Mouse (Mus musculus): ENCODE results near the gene Ankrd61. TPM values are rescaled to one million over a fixed set of nuclear protein-coding genes. Genes with fewer than 3 reads are reported as not detected.

Ankrd61 gene
- total RNA-seq, 2 experiments from 2014 or later = 1.2 TPM; not detected in 1

- ATAC-seq (replicated peaks; ENCODE audit: low FRiP score, poor library complexity, severe bottlenecking) = peak; percentile 33; the same call in 1 of the 2 replicates
These were observed 6.3 kb upstream of the Ankrd61 start for GRCm38 (mm10) chr5:143903813-143904212.

- ATAC-seq (replicated peaks; ENCODE audit: low FRiP score, poor library complexity, severe bottlenecking) = no peak
These were observed 4.6 kb upstream of the Ankrd61 start for GRCm38 (mm10) chr5:143902111-143902510.

DNA sequence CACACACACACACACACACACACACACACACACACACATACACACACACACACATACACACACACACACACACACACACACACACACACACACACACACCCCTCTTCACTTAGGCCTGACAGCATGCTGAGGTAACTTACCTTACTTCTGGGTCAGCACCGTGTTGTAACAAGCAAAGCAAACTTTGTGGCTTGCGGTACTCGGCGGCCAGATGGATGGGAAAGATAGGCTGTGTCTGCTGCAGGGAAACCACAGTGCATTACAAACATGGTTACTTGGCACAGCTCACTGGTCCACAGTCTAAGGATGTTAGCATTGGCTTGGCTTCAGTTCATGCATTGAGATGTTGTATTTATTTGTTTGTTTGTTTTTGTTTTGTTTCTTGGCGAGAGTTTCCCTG is 4.1 kb downstream of the Ankrd61 start:
- ATAC-seq (replicated peaks; ENCODE audit: low FRiP score, poor library complexity, severe bottlenecking) = no peak

DNA sequence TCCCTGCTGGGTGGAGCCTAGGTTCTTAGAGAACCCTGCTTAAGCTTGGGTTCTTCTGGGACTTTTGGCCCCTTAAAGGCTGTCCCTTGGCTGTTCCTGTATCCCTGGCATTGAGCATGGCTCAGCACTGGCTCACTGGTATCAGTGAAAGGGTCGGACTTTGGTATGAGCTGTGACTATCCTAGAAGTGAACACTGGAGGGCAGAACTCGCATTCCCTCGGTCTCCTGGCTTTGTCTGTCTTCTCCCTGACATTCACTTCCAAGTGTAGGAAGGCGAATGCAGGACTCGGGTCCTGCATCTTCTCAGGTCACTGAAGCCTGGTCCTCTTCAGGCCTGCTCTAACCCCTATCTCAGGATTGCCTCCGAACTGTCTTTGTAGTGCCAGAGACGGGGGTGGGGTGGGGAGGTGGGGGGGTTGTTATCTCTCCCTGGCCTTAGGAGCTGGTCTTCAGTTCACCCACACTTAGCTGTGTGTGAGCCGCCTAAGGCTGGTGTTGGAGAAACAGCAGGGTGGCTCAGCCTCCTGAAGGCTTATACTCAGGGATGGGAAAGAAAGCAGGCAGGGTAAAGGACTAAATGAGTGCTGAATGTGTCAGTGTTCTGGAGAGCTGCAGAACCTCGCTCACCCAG is 5.1 kb downstream of the Ankrd61 start:
- no peak for ATAC-seq (replicated peaks; ENCODE audit: low FRiP score, poor library complexity, severe bottlenecking)

GRCm38 (mm10) chr5:143890741-143891140 is 6.7 kb downstream of the Ankrd61 start:
- ATAC-seq (replicated peaks; ENCODE audit: low FRiP score, poor library complexity, severe bottlenecking) = no peak

DNA sequence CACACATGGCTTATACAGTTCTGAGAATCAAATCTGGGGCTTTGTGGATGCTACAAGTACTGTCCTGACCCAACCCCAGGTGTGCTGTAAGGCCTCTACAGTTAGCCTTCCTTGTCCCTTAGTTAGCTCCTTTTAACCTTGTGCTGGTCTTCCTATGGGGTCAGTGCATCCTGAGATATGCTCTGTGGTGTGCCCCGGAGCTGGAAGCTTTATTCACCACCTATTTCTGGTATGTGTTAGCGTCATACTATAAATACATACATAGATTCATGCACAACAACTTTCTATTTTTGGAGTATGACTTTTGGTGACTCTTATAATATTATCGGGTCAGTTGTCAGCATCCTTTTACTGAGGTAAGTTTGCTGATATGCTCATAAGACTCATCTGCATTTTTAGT is 12.2 kb downstream of the Ankrd61 start:
- ATAC-seq (replicated peaks; ENCODE audit: low FRiP score, poor library complexity, severe bottlenecking) = no peak

GRCm38 (mm10) chr5:143874571-143874970 is 22.9 kb downstream of the Ankrd61 start:
- peak; percentile 18; the same call in 1 of the 2 replicates for ATAC-seq (replicated peaks; ENCODE audit: low FRiP score, poor library complexity, severe bottlenecking)

GRCm38 (mm10) chr5:143871547-143872169 is 25.8 kb downstream of the Ankrd61 start:
- no peak for ATAC-seq (replicated peaks; ENCODE audit: low FRiP score, poor library complexity, severe bottlenecking)

Other genes starting within 250 kb of the Ankrd61 start
- gene Usp42, start 165.4 kb downstream of the Ankrd61 start, total RNA-seq (2015; ENCODE audit: low replicate concordance) = 8.8 and 15.5 TPM in 2 replicates
- 2.8 and 15.9 TPM in 2 replicates for gene Usp42, start 165.4 kb downstream of the Ankrd61 start, total RNA-seq (2017; ENCODE audit: low replicate concordance)
- gene Eif2ak1, start 79.9 kb downstream of the Ankrd61 start, total RNA-seq (2015; ENCODE audit: low replicate concordance) = 247 and 263 TPM in 2 replicates
- gene Eif2ak1, start 79.9 kb downstream of the Ankrd61 start, total RNA-seq (2017; ENCODE audit: low replicate concordance) = 329 and 365 TPM in 2 replicates
- gene Aimp2, start 12.2 kb upstream of the Ankrd61 start, total RNA-seq (2015; ENCODE audit: low replicate concordance) = 25.2 and 34.8 TPM in 2 replicates
- gene Aimp2, start 12.2 kb upstream of the Ankrd61 start, total RNA-seq (2017; ENCODE audit: low replicate concordance) = 14.9 and 75.8 TPM in 2 replicates
- gene Pms2, start 12.3 kb upstream of the Ankrd61 start, total RNA-seq (2015; ENCODE audit: low replicate concordance) = 36.0 and 49.0 TPM in 2 replicates
- 79.1 and 92.9 TPM in 2 replicates for gene Pms2, start 12.3 kb upstream of the Ankrd61 start, total RNA-seq (2017; ENCODE audit: low replicate concordance)
- 10.5 TPM in 1 of 2 replicates, not detected in the other for gene Gm42421, start 30.5 kb upstream of the Ankrd61 start, total RNA-seq (2015; ENCODE audit: low replicate concordance)
- gene Gm42421, start 30.5 kb upstream of the Ankrd61 start, total RNA-seq (2017; ENCODE audit: low replicate concordance) = 0.90 and 8.6 TPM in 2 replicates
- gene Rsph10b, start 35.4 kb upstream of the Ankrd61 start, total RNA-seq (2015; ENCODE audit: low replicate concordance) = 3.4 and 11.2 TPM in 2 replicates
- 5.1 and 12.6 TPM in 2 replicates for gene Rsph10b, start 35.4 kb upstream of the Ankrd61 start, total RNA-seq (2017; ENCODE audit: low replicate concordance)
- 64.9 and 86.4 TPM in 2 replicates for gene Ccz1, start 117.2 kb upstream of the Ankrd61 start, total RNA-seq (2015; ENCODE audit: low replicate concordance)
- gene Ccz1, start 117.2 kb upstream of the Ankrd61 start, total RNA-seq (2017; ENCODE audit: low replicate concordance) = 32.5 and 45.2 TPM in 2 replicates
- gene Ocm, start 129.0 kb upstream of the Ankrd61 start, total RNA-seq (2015; ENCODE audit: low replicate concordance) = not detected in 2 replicates
- not detected in 2 replicates for gene Ocm, start 129.0 kb upstream of the Ankrd61 start, total RNA-seq (2017; ENCODE audit: low replicate concordance)
- gene Lmtk2, start 202.8 kb upstream of the Ankrd61 start, total RNA-seq (2015; ENCODE audit: low replicate concordance) = 17.3 and 23.9 TPM in 2 replicates
- gene Lmtk2, start 202.8 kb upstream of the Ankrd61 start, total RNA-seq (2017; ENCODE audit: low replicate concordance) = 23.1 and 25.4 TPM in 2 replicates

Measured in erythroid progenitor cell, adult 5-6 weeks (primary cell).